Mouse (Mus musculus) heart, embryonic 16.5 days (tissue): ENCODE data around the gene Dcaf11. TPM values are rescaled to one million over a fixed set of nuclear protein-coding genes. Genes with fewer than 3 reads are reported as not detected.

Experiments used
- ATAC-seq: fragments of 200-750 bp; cut with Nextera tagmentation; replicated peaks from 2 replicates; pipeline ENCODE4 v1.8.0; 2017; ENCODE audit warnings: moderate number of reproducible peaks; ENCODE audit not compliant: insufficient read depth, low FRiP score; ENCODE audit errors: extremely low read depth
- H3K27ac ChIP-seq: fragments of 300-500 bp; sonication (generic); 2 replicates; pipeline ENCODE4 v1.5.1; 2014; ENCODE audit warnings: mild to moderate bottlenecking, low read length, control low read depth, moderate library complexity
- H3K27me3 ChIP-seq: fragments of 300-500 bp; sonication (generic); 2 replicates; pipeline ENCODE4 v1.6.1; 2014; ENCODE audit warnings: low read length, mixed read lengths; ENCODE audit not compliant: control insufficient read depth, insufficient read depth
- H3K36me3 ChIP-seq: fragments of 300-500 bp; sonication (generic); 2 replicates; pipeline ENCODE4 v1.6.1; 2014; ENCODE audit not compliant: control insufficient read depth, insufficient read depth
- H3K4me1 ChIP-seq: fragments of 300-500 bp; sonication (generic); 2 replicates; pipeline ENCODE4 v1.6.1; 2014; ENCODE audit warnings: low read length, mixed read lengths; ENCODE audit not compliant: control insufficient read depth, insufficient read depth
- H3K4me2 ChIP-seq: fragments of 300-500 bp; sonication (generic); 2 replicates; pipeline ENCODE4 v1.6.1; 2014; ENCODE audit warnings: low read depth, mild to moderate bottlenecking, control low read depth, low read length
- H3K4me3 ChIP-seq: fragments of 300-500 bp; sonication (generic); 2 replicates; pipeline ENCODE4 v1.5.1; 2014; ENCODE audit warnings: mild to moderate bottlenecking, control low read depth, low read length
- H3K9ac ChIP-seq: fragments of 300-500 bp; sonication (generic); 2 replicates; pipeline ENCODE4 v1.6.1; 2014; ENCODE audit warnings: low read length, control low read depth
- H3K9me3 ChIP-seq: fragments of 300-500 bp; sonication (generic); replicated peaks from 2 replicates; pipeline ENCODE4 v1.6.1; 2016; ENCODE audit warnings: low read length; ENCODE audit not compliant: control insufficient read depth
- WGBS: fragments of 180-500 bp; shearing (Covaris S2); extraction: QIAGEN DNeasy Blood & Tissue Kit; methylation state at CpG from one replicate; pipeline ENCODE4 v1.1.7; 2014; 5-methylcytosine and 5-hydroxymethylcytosine counted together
- polyA plus RNA-seq: library from polyadenylated mRNA; unstranded; fragments of >200 nt; fragmentation: Nextera tagmentation; extraction: Ambion mirVana; gene quantifications from 2 replicates; pipeline ENCODE4 v1.2.1, GENCODE M21; 2015

Dcaf11 gene
- polyA plus RNA-seq, 1 experiment from 2014 or later = 75.1 TPM

- Histone ChIP-seq H3K4me2 (no peak overlapping the region), H3K27ac (no peak overlapping the region), H3K27me3 (no peaks in the 10 kb centered on the region), H3K9ac (no peak overlapping the region), H3K36me3 (peaks cover 13% of the 10 kb centered on the region), H3K4me3 (no peak overlapping the region), H3K4me1 (peaks cover 25% of the 10 kb centered on the region), H3K9me3 (no peaks in the 10 kb centered on the region)
- ATAC-seq = no peak
- WGBS = 84% methylated on average over 5 of the region's 5 CpGs
Measured at GRCm38 (mm10) chr14:55589271-55589670, 29.5 kb downstream of the Dcaf11 start.

- peaks cover 18% of the 10 kb centered on the region for H3K36me3 ChIP-seq
- peaks cover 25% of the 10 kb centered on the region for H3K4me1 ChIP-seq
- peak overlapping the region; percentile 91 for H3K4me3 ChIP-seq
- ATAC-seq = no peak
- H3K9me3 ChIP-seq = no peaks in the 10 kb centered on the region
- peak overlapping the region; percentile 76 for H3K4me2 ChIP-seq
- whole genome bisulfite sequencing = 75% methylated on average over 11 of the region's 11 CpGs
- H3K9ac ChIP-seq = peak overlapping the region; percentile 83
- no peaks in the 10 kb centered on the region for H3K27me3 ChIP-seq
- peak overlapping the region; percentile 97 for H3K27ac ChIP-seq
Measured at GRCm38 (mm10) chr14:55589771-55590448, 30.1 kb downstream of the Dcaf11 start.

- H3K4me1 ChIP-seq = peaks cover 19% of the 10 kb centered on the region
- 1% methylated on average over 22 of the region's 22 CpGs for WGBS
- H3K27me3 ChIP-seq = no peaks in the 10 kb centered on the region
- peak; percentile 94 for ATAC-seq
- peak within 1 kb of the TSS; percentile 91 for H3K4me3 ChIP-seq
- H3K36me3 ChIP-seq = peaks cover 27% of the 10 kb centered on the region
- H3K9me3 ChIP-seq = no peaks in the 10 kb centered on the region
- peak within 1 kb of the TSS; percentile 76 for H3K4me2 ChIP-seq
- H3K27ac ChIP-seq = peak within 1 kb of the TSS; percentile 97
- peak within 1 kb of the TSS; percentile 93 for H3K9ac ChIP-seq
Measured at GRCm38 (mm10) chr14:55590748-55591330, 31.0 kb downstream of the Dcaf11 start, which contains the start of gene Psme2. Psme2 (minus strand) TSS chr14:55591113.

- WGBS = under 1% methylated on average over 33 of the region's 33 CpGs
- H3K4me3 ChIP-seq = peak within 1 kb of the TSS; percentile 91
- H3K9ac ChIP-seq = peak within 1 kb of the TSS; percentile 93
- H3K9me3 ChIP-seq = no peaks in the 10 kb centered on the region
- H3K4me1 ChIP-seq = peaks cover 19% of the 10 kb centered on the region
- peak within 1 kb of the TSS; percentile 97 for H3K27ac ChIP-seq
- H3K36me3 ChIP-seq = peaks cover 33% of the 10 kb centered on the region
- peak within 1 kb of the TSS; percentile 76 for H3K4me2 ChIP-seq
- peak; percentile 89 for ATAC-seq
- no peaks in the 10 kb centered on the region for H3K27me3 ChIP-seq
Measured at GRCm38 (mm10) chr14:55591331-55591891, 31.6 kb downstream of the Dcaf11 start, which contains the start of gene Rnf31. Rnf31 (plus strand) TSS chr14:55591708.

GRCm38 (mm10) chr14:55592226-55592625, 32.4 kb downstream of the Dcaf11 start:
- peak overlapping the region; percentile 88 for H3K27ac ChIP-seq
- WGBS = 3% methylated on average over 16 of the region's 16 CpGs
- peak overlapping the region; percentile 93 for H3K9ac ChIP-seq
- no peaks in the 10 kb centered on the region for H3K9me3 ChIP-seq
- no peaks in the 10 kb centered on the region for H3K27me3 ChIP-seq
- ATAC-seq = no peak
- H3K4me1 ChIP-seq = peaks cover 19% of the 10 kb centered on the region
- peak overlapping the region; percentile 76 for H3K4me2 ChIP-seq
- H3K4me3 ChIP-seq = peak overlapping the region; percentile 91
- peaks cover 36% of the 10 kb centered on the region for H3K36me3 ChIP-seq

- no peak for ATAC-seq
- 76% methylated on average over 13 of the region's 13 CpGs for WGBS
- Histone ChIP-seq H3K27ac (no peak overlapping the region), H3K4me3 (no peak overlapping the region), H3K9ac (no peak overlapping the region), H3K9me3 (no peaks in the 10 kb centered on the region), H3K4me1 (peaks cover 13% of the 10 kb centered on the region), H3K27me3 (no peaks in the 10 kb centered on the region), H3K4me2 (no peak overlapping the region), H3K36me3 (peaks cover 57% of the 10 kb centered on the region)
Measured at GRCm38 (mm10) chr14:55596036-55596690, 36.4 kb downstream of the Dcaf11 start.

- Histone ChIP-seq H3K4me1 (no peaks in the 10 kb centered on the region), H3K9ac (no peak overlapping the region), H3K27me3 (no peaks in the 10 kb centered on the region), H3K9me3 (no peaks in the 10 kb centered on the region), H3K4me2 (no peak overlapping the region), H3K27ac (no peak overlapping the region), H3K36me3 (peaks cover 67% of the 10 kb centered on the region), H3K4me3 (no peak overlapping the region)
- WGBS = 94% methylated on average over 21 of the region's 21 CpGs
- ATAC-seq = no peak
Measured at GRCm38 (mm10) chr14:55598521-55599390, 39.0 kb downstream of the Dcaf11 start.

GRCm38 (mm10) chr14:55603271-55603632, 43.4 kb downstream of the Dcaf11 start, which contains the start of gene Irf9:
Irf9 (plus strand) TSS chr14:55603571.
- Histone ChIP-seq H3K27ac (peak within 1 kb of the TSS; percentile 88), H3K4me1 (peaks cover 5% of the 10 kb centered on the region), H3K9me3 (no peaks in the 10 kb centered on the region), H3K27me3 (no peaks in the 10 kb centered on the region), H3K4me2 (peak within 1 kb of the TSS; percentile 80), H3K4me3 (peak within 1 kb of the TSS; percentile 62), H3K9ac (peak within 1 kb of the TSS; percentile 76), H3K36me3 (peaks cover 54% of the 10 kb centered on the region)
- ATAC-seq = no peak
- 88% methylated on average over 7 of the region's 7 CpGs for WGBS
